Comparison of ENCODE assay signal across 28 mouse cellular contexts in genomic region chr1:166349341-166349740, GRCm38 (mm10). TPM values are rescaled to one million over a fixed set of nuclear protein-coding genes. Genes with fewer than 3 reads are reported as not detected.
A peak's percentile ranks its signal among the peaks of the same experiment; 100 is the strongest.
DNase-seq lines count a peak whose midpoint lies in the region; ATAC-seq lines count a peak whose summit lies in the region.
"Had no signal": no experiment of that assay in that cellular context is flagged by ENCODE, and none has a peak within 500 bp of the region (broad histone marks: within the 10 kb centered on the region; RNA-seq: fewer than 3 reads in every experiment).

No protein-coding gene starts in this region.

- ATAC-seq in midbrain, embryonic 11.5 days (ENCODE audit: low FRiP score): no peak
- no peak for ATAC-seq in midbrain, embryonic 15.5 days (replicated peaks)
- ATAC-seq in embryonic facial prominence, embryonic 14.5 days (ENCODE audit: low read depth): no peak
- ATAC-seq in limb, embryonic 12.5 days (ENCODE audit: insufficient number of reproducible peaks, insufficient read depth, low FRiP score, low TSS enrichment, low read depth): peak; percentile 78
- ATAC-seq: inflammation-experienced regulatory T-cells, adult 6 months; Patski had no signal

- H3K4me2 ChIP-seq in midbrain, embryonic 11.5 days: no peak overlapping the region
- no peak overlapping the region for H3K4me2 ChIP-seq in midbrain, embryonic 15.5 days
- no peak overlapping the region for H3K4me2 ChIP-seq in embryonic facial prominence, embryonic 14.5 days (ENCODE audit: low read depth, low read length)
- peak overlapping the region; percentile 13; the same call in 1 of the 2 replicates for H3K4me2 ChIP-seq in limb, embryonic 12.5 days
- H3K4me2 ChIP-seq: embryonic facial prominence, embryonic 15.5 days; forebrain, embryonic 12.5 days; heart, embryonic 11.5 days; hindbrain, embryonic 14.5 days; kidney, embryonic 15.5 days; liver, embryonic 15.5 days; lung, embryonic 14.5 days; midbrain, embryonic 12.5 days had no signal

- no peak overlapping the region for H3K9ac ChIP-seq in midbrain, embryonic 11.5 days (ENCODE audit: low read length)
- H3K9ac ChIP-seq in midbrain, embryonic 15.5 days: no peak overlapping the region
- no peak overlapping the region for H3K9ac ChIP-seq in embryonic facial prominence, embryonic 14.5 days (ENCODE audit: low read depth, low read length)
- H3K9ac ChIP-seq in limb, embryonic 12.5 days (replicated peaks): no peak overlapping the region
- H3K9ac ChIP-seq: embryonic facial prominence, embryonic 15.5 days; forebrain, embryonic 12.5 days; hindbrain, embryonic 14.5 days; kidney, embryonic 15.5 days; liver, embryonic 15.5 days; lung, embryonic 14.5 days; midbrain, embryonic 12.5 days had no signal

- WGBS in midbrain, embryonic 11.5 days: 78% methylated on average over 3 of the region's 3 CpGs
- 81% methylated on average over 3 of the region's 3 CpGs for WGBS in midbrain, embryonic 15.5 days
- 50% methylated on average over 3 of the region's 3 CpGs for WGBS in embryonic facial prominence, embryonic 14.5 days
- 30% methylated on average over 3 of the region's 3 CpGs for WGBS in limb, embryonic 12.5 days

- no peak overlapping the region for H3K4me3 ChIP-seq in midbrain, embryonic 11.5 days (ENCODE audit: low read depth, low read length)
- no peak overlapping the region for H3K4me3 ChIP-seq in midbrain, embryonic 15.5 days
- no peak overlapping the region for H3K4me3 ChIP-seq in embryonic facial prominence, embryonic 14.5 days (ENCODE audit: low read depth, low read length)
- no peak overlapping the region for H3K4me3 ChIP-seq in limb, embryonic 12.5 days (replicated peaks)
- H3K4me3 ChIP-seq: embryonic facial prominence, embryonic 15.5 days; forebrain, embryonic 12.5 days; kidney, embryonic 15.5 days; liver, embryonic 15.5 days; midbrain, embryonic 12.5 days had no signal

- H3K27me3 ChIP-seq in midbrain, embryonic 11.5 days (ENCODE audit: control insufficient read depth, insufficient read depth, low read length): no peaks in the 10 kb centered on the region
- H3K27me3 ChIP-seq in midbrain, embryonic 15.5 days (replicated peaks): no peaks in the 10 kb centered on the region
- no peaks in the 10 kb centered on the region for H3K27me3 ChIP-seq in embryonic facial prominence, embryonic 14.5 days (replicated peaks; ENCODE audit: control insufficient read depth, insufficient read depth, low read length)
- H3K27me3 ChIP-seq in limb, embryonic 12.5 days: no peaks in the 10 kb centered on the region
- H3K27me3 ChIP-seq: embryonic facial prominence, embryonic 15.5 days; forebrain, embryonic 12.5 days; kidney, embryonic 15.5 days had no signal

- no peaks in the 10 kb centered on the region for H3K36me3 ChIP-seq in midbrain, embryonic 11.5 days (ENCODE audit: control insufficient read depth, insufficient read depth, low read length)
- no peaks in the 10 kb centered on the region for H3K36me3 ChIP-seq in midbrain, embryonic 15.5 days (replicated peaks)
- no peaks in the 10 kb centered on the region for H3K36me3 ChIP-seq in embryonic facial prominence, embryonic 14.5 days (ENCODE audit: control insufficient read depth, insufficient read depth, low read length)
- H3K36me3 ChIP-seq in limb, embryonic 12.5 days: no peaks in the 10 kb centered on the region
- H3K36me3 ChIP-seq: embryonic facial prominence, embryonic 15.5 days; forebrain, embryonic 12.5 days; G1E; kidney, embryonic 15.5 days; liver, embryonic 15.5 days; midbrain, embryonic 12.5 days had no signal

- peak; percentile 74 for DNase-seq in midbrain, embryonic 11.5 days (ENCODE audit: low spot score, missing footprints)
- peak; percentile 8 for DNase-seq in embryonic facial prominence, embryonic 14.5 days (ENCODE audit: low spot score)
- no peak for DNase-seq in spleen, postnatal 4 days (ENCODE audit: low spot score in 2 of 2)
- no peak for DNase-seq in lung, postnatal 14 days
- no peak for DNase-seq in cerebellum, adult 11 months
- DNase-seq: adrenal gland, postnatal 10 days; cerebellum, adult 9-10 months; cerebellum, postnatal 36 days; gastrocnemius, postnatal 14 days; heart, adult 11 months; heart, postnatal 36 days; kidney, adult 18-20 months; kidney, postnatal 25 days; liver; lung, embryonic 14.5 days; thymus, postnatal 14 days had no signal

- H3K4me1 ChIP-seq in midbrain, embryonic 11.5 days (ENCODE audit: control insufficient read depth, insufficient read depth, low read length): no peaks in the 10 kb centered on the region
- peaks cover 2% of the 10 kb centered on the region; the same call in 1 of the 2 replicates for H3K4me1 ChIP-seq in midbrain, embryonic 15.5 days
- H3K4me1 ChIP-seq in embryonic facial prominence, embryonic 14.5 days (ENCODE audit: control insufficient read depth, insufficient read depth, low read length): no peaks in the 10 kb centered on the region
- H3K4me1 ChIP-seq in limb, embryonic 12.5 days (replicated peaks): peaks cover 11% of the 10 kb centered on the region
- H3K4me1 ChIP-seq: embryonic facial prominence, embryonic 15.5 days; kidney, embryonic 15.5 days; liver, embryonic 15.5 days had no signal

- no peaks in the 10 kb centered on the region for H3K9me3 ChIP-seq in midbrain, embryonic 11.5 days (ENCODE audit: control insufficient read depth, low read length)
- H3K9me3 ChIP-seq in midbrain, embryonic 15.5 days: no peaks in the 10 kb centered on the region
- no peaks in the 10 kb centered on the region for H3K9me3 ChIP-seq in embryonic facial prominence, embryonic 14.5 days (ENCODE audit: control insufficient read depth, low read length)
- no peaks in the 10 kb centered on the region for H3K9me3 ChIP-seq in limb, embryonic 12.5 days
- H3K9me3 ChIP-seq: embryonic facial prominence, embryonic 15.5 days; forebrain, embryonic 12.5 days; G1E; kidney, embryonic 15.5 days; liver, embryonic 15.5 days; midbrain, embryonic 12.5 days had no signal

- H3K27ac ChIP-seq in midbrain, embryonic 11.5 days (ENCODE audit: low read depth, low read length): no peak overlapping the region
- no peak overlapping the region for H3K27ac ChIP-seq in midbrain, embryonic 15.5 days
- H3K27ac ChIP-seq in embryonic facial prominence, embryonic 14.5 days (replicated peaks; ENCODE audit: low read depth, low read length): no peak overlapping the region
- H3K27ac ChIP-seq in limb, embryonic 12.5 days: peak overlapping the region; percentile 4; the same call in 1 of the 2 replicates
- H3K27ac ChIP-seq: embryonic facial prominence, embryonic 15.5 days; forebrain, embryonic 12.5 days; hindbrain, embryonic 14.5 days; kidney, embryonic 15.5 days; liver, embryonic 15.5 days; midbrain, embryonic 12.5 days had no signal

RNA-seq across cellular contexts. Expression of gene Tada1, which starts 29.6 kb away (rescaled TPM):
- 70.5 and 73.5 TPM in 2 replicates for polyA plus RNA-seq in midbrain, embryonic 11.5 days (2014; fragmentation: Nextera tagmentation; extraction: Ambion mirVana)
- 90.5 and 94.9 TPM in 2 replicates for polyA plus RNA-seq in midbrain, embryonic 15.5 days (2015; fragmentation: Nextera tagmentation; extraction: Ambion mirVana)
- 50.9 and 57.2 TPM in 2 replicates for polyA plus RNA-seq in embryonic facial prominence, embryonic 14.5 days (2014; fragmentation: Nextera tagmentation; extraction: Ambion mirVana)
- 60.3 and 60.7 TPM in 2 replicates for polyA plus RNA-seq in limb, embryonic 12.5 days (2016; fragmentation: Nextera tagmentation; extraction: Ambion mirVana)

Comparison
In these comparisons a context has a peak if more than half of its experiments do, and no peak if none do; other contexts are left out.
1. DNase-seq: peak in midbrain, embryonic 11.5 days (single experiment) and embryonic facial prominence, embryonic 14.5 days (single experiment); none in spleen, postnatal 4 days (0 of 2), lung, postnatal 14 days (single experiment) and cerebellum, adult 11 months (single experiment).